Mouse (Mus musculus): Measurements from ENCODE around the gene Ifnl2.
"Not testable (repeated sequence)": the region's sequence is repeated elsewhere in the genome, so short reads cannot be mapped to it uniquely, and the experiment has no call there.

The Ifnl2 gene

GRCm38 (mm10) chr7:28510405-28510974 is at the start of gene Ifnl2:
Gene Ifnl2 (minus strand): TSS chr7:28510455.
- not testable (repeated sequence) for DNase-seq (ENCODE audit: low spot score)

GRCm38 (mm10) chr7:28558486-28558885 is 48.2 kb upstream of the Ifnl2 start:
- DNase-seq (ENCODE audit: low spot score) = no peak

- DNase-seq (ENCODE audit: low spot score) = no peak
Observed at GRCm38 (mm10) chr7:28557708-28558107, 47.5 kb upstream of the Ifnl2 start.

GRCm38 (mm10) chr7:28557069-28557468 is 46.8 kb upstream of the Ifnl2 start:
- DNase-seq (ENCODE audit: low spot score) = no peak

GRCm38 (mm10) chr7:28555939-28556535 is 45.8 kb upstream of the Ifnl2 start:
- no peak for DNase-seq (ENCODE audit: low spot score)

- DNase-seq (ENCODE audit: low spot score) = no peak
Observed at GRCm38 (mm10) chr7:28553076-28553475, 42.8 kb upstream of the Ifnl2 start.

- no peak for DNase-seq (ENCODE audit: low spot score)
Observed at GRCm38 (mm10) chr7:28547628-28548027, 37.4 kb upstream of the Ifnl2 start.

- DNase-seq (ENCODE audit: low spot score) = no peak
Observed at GRCm38 (mm10) chr7:28547154-28547553, 36.9 kb upstream of the Ifnl2 start, which contains the start of gene Nccrp1. Gene Nccrp1 (minus strand): TSS chr7:28547254.

GRCm38 (mm10) chr7:28546649-28547048 is 36.4 kb upstream of the Ifnl2 start:
- DNase-seq (ENCODE audit: low spot score) = no peak

- no peak for DNase-seq (ENCODE audit: low spot score)
Observed at GRCm38 (mm10) chr7:28545891-28546210, 35.6 kb upstream of the Ifnl2 start.

GRCm38 (mm10) chr7:28545048-28545890 is 35.0 kb upstream of the Ifnl2 start:
- DNase-seq (ENCODE audit: low spot score) = no peak

GRCm38 (mm10) chr7:28544051-28544601 is 33.9 kb upstream of the Ifnl2 start:
- no peak for DNase-seq (ENCODE audit: low spot score)

- no peak for DNase-seq (ENCODE audit: low spot score)
Observed at GRCm38 (mm10) chr7:28540526-28540925, 30.3 kb upstream of the Ifnl2 start, which contains the start of gene Sycn. Gene Sycn (plus strand): TSS chr7:28540885.

GRCm38 (mm10) chr7:28538886-28539285 is 28.6 kb upstream of the Ifnl2 start:
- DNase-seq (ENCODE audit: low spot score) = not testable (repeated sequence)

GRCm38 (mm10) chr7:28532005-28532404 is 21.8 kb upstream of the Ifnl2 start:
- no peak for DNase-seq (ENCODE audit: low spot score)

GRCm38 (mm10) chr7:28527922-28528719 is 17.9 kb upstream of the Ifnl2 start:
- DNase-seq (ENCODE audit: low spot score) = peak; percentile 36

GRCm38 (mm10) chr7:28522536-28522935 is 12.3 kb upstream of the Ifnl2 start, which contains the start of gene Ifnl3:
Gene Ifnl3 (plus strand): TSS chr7:28522836.
- not testable (repeated sequence) for DNase-seq (ENCODE audit: low spot score)

GRCm38 (mm10) chr7:28511441-28511840 is 1.2 kb upstream of the Ifnl2 start:
- no peak for DNase-seq (ENCODE audit: low spot score)

- DNase-seq (ENCODE audit: low spot score) = not testable (repeated sequence)
Observed at GRCm38 (mm10) chr7:28509121-28509520, 1.1 kb downstream of the Ifnl2 start.

- DNase-seq (ENCODE audit: low spot score) = no peak
Observed at GRCm38 (mm10) chr7:28505585-28505984, 4.7 kb downstream of the Ifnl2 start.

- no peak for DNase-seq (ENCODE audit: low spot score)
Observed at GRCm38 (mm10) chr7:28495426-28495825, 14.8 kb downstream of the Ifnl2 start.

- no peak for DNase-seq (ENCODE audit: low spot score)
Observed at GRCm38 (mm10) chr7:28492310-28492709, 17.9 kb downstream of the Ifnl2 start.
